In genomic region chr6:129182518-129182917, GRCm38 (mm10) we compare ENCODE assay signal across 9 mouse cellular contexts. TPM values are rescaled to one million over a fixed set of nuclear protein-coding genes. Genes with fewer than 3 reads are reported as not detected.
A peak's percentile ranks its signal among the peaks of the same experiment; 100 is the strongest.
DNase-seq lines count a peak whose midpoint lies in the region; ATAC-seq and TF ChIP-seq lines count a peak whose summit lies in the region.
"Had no signal": no experiment of that assay in that cellular context is flagged by ENCODE, and none has a peak within 500 bp of the region (broad histone marks: within the 10 kb centered on the region; RNA-seq: fewer than 3 reads in every experiment).

No protein-coding gene starts in this region.

- no peak for TF ChIP-seq POLR2A in bone marrow, adult 2 months (IDR thresholded peaks at IDR 0.05; ENCODE audit: borderline replicate concordance, control insufficient read depth, low read depth, low read length)

- no peak overlapping the region for H3K9ac ChIP-seq in kidney, embryonic 15.5 days
- H3K9ac ChIP-seq in liver, embryonic 15.5 days, result no peak overlapping the region; the same call in 1 of the 2 replicates
- H3K9ac ChIP-seq: neural tube, embryonic 12.5 days had no signal

- no peak overlapping the region for H3K27ac ChIP-seq in kidney, embryonic 15.5 days
- peak overlapping the region; percentile 84; the same call in 1 of the 2 replicates for H3K27ac ChIP-seq in bone marrow, adult 2 months (ENCODE audit: control insufficient read depth, insufficient read depth, low read depth, low read length, poor library complexity)
- H3K27ac ChIP-seq in liver, embryonic 15.5 days (replicated peaks), result no peak overlapping the region
- H3K27ac ChIP-seq in midbrain, embryonic 10.5 days (replicated peaks), result no peak overlapping the region
- H3K27ac ChIP-seq: neural tube, embryonic 12.5 days had no signal

- H3K9me3 ChIP-seq in kidney, embryonic 15.5 days (replicated peaks), result no peaks in the 10 kb centered on the region
- H3K9me3 ChIP-seq in liver, embryonic 15.5 days (replicated peaks), result no peaks in the 10 kb centered on the region
- H3K9me3 ChIP-seq in midbrain, embryonic 10.5 days (replicated peaks), result no peaks in the 10 kb centered on the region
- H3K9me3 ChIP-seq: neural tube, embryonic 12.5 days had no signal

- H3K4me1 ChIP-seq in kidney, embryonic 15.5 days, result peaks cover 2% of the 10 kb centered on the region; the same call in 1 of the 2 replicates
- no peaks in the 10 kb centered on the region; the same call in 1 of the 2 replicates for H3K4me1 ChIP-seq in bone marrow, adult 2 months (ENCODE audit: control insufficient read depth, insufficient read depth, low read length)
- H3K4me1 ChIP-seq in liver, embryonic 15.5 days (replicated peaks), result no peaks in the 10 kb centered on the region; the same call in 1 of the 2 replicates
- peaks cover 13% of the 10 kb centered on the region for H3K4me1 ChIP-seq in midbrain, embryonic 10.5 days
- H3K4me1 ChIP-seq: neural tube, embryonic 12.5 days had no signal

- WGBS in kidney, embryonic 15.5 days, result 76% methylated on average over 1 of the region's 1 CpGs
- 0% methylated on average over 1 of the region's 1 CpGs for WGBS in bone marrow, adult 2 months
- 29% methylated on average over 1 of the region's 1 CpGs for WGBS in liver, embryonic 15.5 days (ENCODE audit: insufficient replicate concordance)
- WGBS in midbrain, embryonic 10.5 days, result 79% methylated on average over 1 of the region's 1 CpGs

- DNase-seq in kidney, adult 8-10 months, result no peak
- DNase-seq in CD4-positive helper T cell, adult 2 months (ENCODE audit: low read depth, low spot score), result peak; percentile 52
- DNase-seq in thymus, postnatal 10 days (ENCODE audit: low spot score in 2 of 2), result no peak
- no peak for DNase-seq in midbrain, embryonic 10.5 days (ENCODE audit: low spot score)
- DNase-seq: gastrocnemius, postnatal 14 days had no signal

- no peak for TF ChIP-seq CTCF in bone marrow, adult 2 months (IDR thresholded peaks at IDR 0.05; ENCODE audit: control insufficient read depth, insufficient read depth, low read length)

- no peak for ATAC-seq in kidney, embryonic 15.5 days (replicated peaks; ENCODE audit: low FRiP score)
- no peak for ATAC-seq in liver, embryonic 15.5 days (ENCODE audit: insufficient read depth)

- no peaks in the 10 kb centered on the region for H3K27me3 ChIP-seq in kidney, embryonic 15.5 days
- H3K27me3 ChIP-seq in liver, embryonic 15.5 days, result no peaks in the 10 kb centered on the region
- H3K27me3 ChIP-seq in midbrain, embryonic 10.5 days (ENCODE audit: low read depth, poor library complexity, severe bottlenecking), result no peaks in the 10 kb centered on the region
- H3K27me3 ChIP-seq: neural tube, embryonic 12.5 days had no signal

- H3K36me3 ChIP-seq in kidney, embryonic 15.5 days, result peaks cover 34% of the 10 kb centered on the region
- H3K36me3 ChIP-seq in liver, embryonic 15.5 days (replicated peaks), result peaks cover 35% of the 10 kb centered on the region
- no peaks in the 10 kb centered on the region for H3K36me3 ChIP-seq in midbrain, embryonic 10.5 days
- H3K36me3 ChIP-seq: neural tube, embryonic 12.5 days had no signal

- H3K4me2 ChIP-seq in kidney, embryonic 15.5 days, result peak overlapping the region; percentile 55
- peak overlapping the region; percentile 50 for H3K4me2 ChIP-seq in liver, embryonic 15.5 days
- H3K4me2 ChIP-seq: neural tube, embryonic 12.5 days had no signal

- peak overlapping the region; percentile 34 for H3K4me3 ChIP-seq in kidney, embryonic 15.5 days (replicated peaks)
- H3K4me3 ChIP-seq in bone marrow, adult 2 months (replicated peaks; ENCODE audit: control insufficient read depth, low read depth, low read length), result peak overlapping the region; percentile 83
- peak overlapping the region; percentile 38 for H3K4me3 ChIP-seq in liver, embryonic 15.5 days (replicated peaks)
- H3K4me3 ChIP-seq in midbrain, embryonic 10.5 days, result no peak overlapping the region
- H3K4me3 ChIP-seq: neural tube, embryonic 12.5 days had no signal

RNA-seq across cellular contexts. Expression of gene Clec2d, which starts 2.1 kb away (rescaled TPM):
- 0.51 and 1.1 TPM in 2 replicates for polyA plus RNA-seq in kidney, embryonic 15.5 days (2015; fragmentation: Nextera tagmentation; extraction: Ambion mirVana)
- 57.9 and 122 TPM in 2 replicates for polyA plus RNA-seq in bone marrow, adult 2 months (2011; ENCODE audit: insufficient read depth, insufficient read length, low replicate concordance, missing spikeins)
- 0.58 and 0.59 TPM in 2 replicates for polyA plus RNA-seq in liver, embryonic 15.5 days (2015; fragmentation: Nextera tagmentation; extraction: Ambion mirVana)
- not detected in 2 replicates for polyA plus RNA-seq in midbrain, embryonic 10.5 days (2016; fragmentation: Nextera tagmentation; extraction: Ambion mirVana)
- polyA plus RNA-seq: neural tube, embryonic 12.5 days had no signal

Comparison
In these comparisons a context has a peak if more than half of its experiments do, and no peak if none do; other contexts are left out.
1. RNA of gene Clec2d, which starts 2.1 kb away (polyA plus RNA-seq): 57.9 to 122 TPM in bone marrow, adult 2 months; 0.58 to 0.59 TPM in liver, embryonic 15.5 days, 0.51 to 1.1 TPM in kidney, embryonic 15.5 days and not detected in midbrain, embryonic 10.5 days; every median in the first group is over 10 times any median in the second.